Mouse (Mus musculus) MEL (cell line): ENCODE measurements around the gene Hoxd10. TPM values are rescaled to one million over a fixed set of nuclear protein-coding genes. Genes with fewer than 3 reads are reported as not detected.

Experiments
- DNase-seq: peaks from one replicate; pipeline ENCODE4 v3.0.0; 2011; ENCODE audit warnings: low read depth, low spot score
- H3K27ac ChIP-seq: 2 replicates; pipeline ENCODE4 v1.5.1; 2012; ENCODE audit warnings: low read depth, mild to moderate bottlenecking, control low read depth, low read length, moderate library complexity; ENCODE audit not compliant: control insufficient read depth
- H3K27me3 ChIP-seq, 2 experiments: fragments of 150-350 bp in 1 of 2; sonication (generic) in 1 of 2; 2 replicates each; pipeline ENCODE4 v1.6.1; 2012; ENCODE audit warnings: low read length in 2 of 2, mild to moderate bottlenecking in 2 of 2, improper control_type of control experiment in 1 of 2, moderate library complexity in 1 of 2; ENCODE audit not compliant: insufficient read depth in 2 of 2, control insufficient read depth in 1 of 2
- H3K36me3 ChIP-seq, 2 experiments: 2 replicates each; pipeline ENCODE4 v1.6.1; 2012 to 2014; ENCODE audit warnings: low read length in 2 of 2, improper control_type of control experiment in 1 of 2, inconsistent platforms in 1 of 2, mild to moderate bottlenecking in 1 of 2; ENCODE audit not compliant: insufficient read depth in 2 of 2, control insufficient read depth in 1 of 2
- H3K4me1 ChIP-seq, 2 experiments: fragments of 150-350 bp in 1 of 2; sonication (generic) in 1 of 2; 2 replicates each; pipeline ENCODE4 v1.6.1; 2012; ENCODE audit warnings: low read length in 2 of 2, improper control_type of control experiment in 1 of 2, mild to moderate bottlenecking in 1 of 2; ENCODE audit not compliant: insufficient read depth in 2 of 2, control insufficient read depth in 1 of 2
- H3K4me3 ChIP-seq, 2 experiments: fragments of 150-350 bp in 1 of 2; sonication (generic) in 1 of 2; 2 replicates each; pipeline ENCODE4 v1.5.1; 2012; ENCODE audit warnings: low read depth in 2 of 2, low read length in 2 of 2, mild to moderate bottlenecking in 2 of 2, moderate library complexity in 2 of 2, control low read depth in 1 of 2, improper control_type of control experiment in 1 of 2; ENCODE audit not compliant: control insufficient read depth in 1 of 2, insufficient read depth in 1 of 2
- H3K79me2 ChIP-seq: 2 replicates; pipeline ENCODE4 v1.6.1; 2012; ENCODE audit warnings: mild to moderate bottlenecking, low read length, moderate library complexity; ENCODE audit not compliant: control insufficient read depth, poor library complexity, insufficient read depth
- H3K9ac ChIP-seq: 2 replicates; pipeline ENCODE4 v1.6.1; 2012; ENCODE audit warnings: low read depth, mild to moderate bottlenecking, control low read depth, low read length, moderate library complexity; ENCODE audit not compliant: control insufficient read depth, poor library complexity, severe bottlenecking
- H3K9me3 ChIP-seq: fragments of 150-350 bp; sonication (generic); replicated peaks from 2 replicates; pipeline ENCODE4 v1.6.1; 2012; ENCODE audit warnings: mild to moderate bottlenecking, low read length, improper control_type of control experiment, moderate library complexity; ENCODE audit not compliant: insufficient read depth
- BHLHE40 ChIP-seq: IDR thresholded peaks from 2 replicates; pipeline ENCODE4 v1.6.1; 2012; ENCODE audit warnings: low read depth, mild to moderate bottlenecking, inconsistent platforms, low read length, improper control_type of control experiment, borderline replicate concordance
- CHD1 ChIP-seq: IDR thresholded peaks from 2 replicates; pipeline ENCODE4 v1.6.1; 2012; ENCODE audit warnings: low read depth, mild to moderate bottlenecking, inconsistent platforms, low read length, improper control_type of control experiment
- CHD2 ChIP-seq: IDR thresholded peaks from 2 replicates; pipeline ENCODE4 v1.6.1; 2011; ENCODE audit warnings: low read length, improper control_type of control experiment
- E2F4 ChIP-seq: IDR thresholded peaks from 2 replicates; pipeline ENCODE4 v1.6.1; 2011; ENCODE audit warnings: low read depth, low read length, improper control_type of control experiment, borderline replicate concordance
- EP300 ChIP-seq, 2 experiments: IDR thresholded peaks; 2 replicates each; pipeline ENCODE4 v1.6.1; 2011; ENCODE audit warnings: improper control_type of control experiment in 2 of 2, low read length in 2 of 2, low read depth in 1 of 2, mild to moderate bottlenecking in 1 of 2
- ETS1 ChIP-seq: IDR thresholded peaks from 2 replicates; pipeline ENCODE4 v1.6.1; 2012; ENCODE audit warnings: low read depth, mild to moderate bottlenecking, inconsistent platforms, low read length, improper control_type of control experiment, moderate library complexity
- GABPA ChIP-seq: IDR thresholded peaks from 2 replicates; pipeline ENCODE4 v1.6.1; 2012; ENCODE audit warnings: low read depth, mild to moderate bottlenecking, inconsistent platforms, low read length, improper control_type of control experiment, moderate library complexity
- GATA1 ChIP-seq: IDR thresholded peaks from 2 replicates; pipeline ENCODE4 v1.6.1; 2011; ENCODE audit warnings: low read depth, low read length, improper control_type of control experiment
- HCFC1 ChIP-seq: IDR thresholded peaks from 2 replicates; pipeline ENCODE4 v1.6.1; 2012; ENCODE audit warnings: low read depth, mild to moderate bottlenecking, inconsistent platforms, low read length, improper control_type of control experiment, moderate library complexity
- MAX ChIP-seq: IDR thresholded peaks from 2 replicates; pipeline ENCODE4 v1.6.1; 2011; ENCODE audit warnings: low read length, improper control_type of control experiment
- MAZ ChIP-seq: IDR thresholded peaks from 2 replicates; pipeline ENCODE4 v1.6.1; 2012; ENCODE audit warnings: low read depth, mild to moderate bottlenecking, inconsistent platforms, low read length, improper control_type of control experiment
- MYC ChIP-seq: IDR thresholded peaks from 2 replicates; pipeline ENCODE4 v1.6.1; 2011; ENCODE audit warnings: low read depth, mild to moderate bottlenecking, low read length, improper control_type of control experiment, moderate library complexity
- NELFE ChIP-seq: IDR thresholded peaks from 2 replicates; pipeline ENCODE4 v1.6.1; 2011; ENCODE audit warnings: low read depth, low read length, improper control_type of control experiment
- POLR2A ChIP-seq, 2 experiments: IDR thresholded peaks; 2 replicates each; pipeline ENCODE4 v1.6.1; 2011 to 2012; ENCODE audit warnings: low read length in 2 of 2, mild to moderate bottlenecking in 2 of 2, control low read depth in 1 of 2, improper control_type of control experiment in 1 of 2, low read depth in 1 of 2, moderate library complexity in 1 of 2; ENCODE audit not compliant: control insufficient read depth in 1 of 2, insufficient read depth in 1 of 2, poor library complexity in 1 of 2
- POLR2AphosphoS5 ChIP-seq: IDR thresholded peaks from 2 replicates; pipeline ENCODE4 v1.6.1; 2012; ENCODE audit warnings: low read depth, borderline replicate concordance, mild to moderate bottlenecking, inconsistent platforms, low read length, moderate library complexity, mixed read lengths
- SMC3 ChIP-seq: IDR thresholded peaks from 2 replicates; pipeline ENCODE4 v1.6.1; 2011; ENCODE audit warnings: low read depth, low read length, improper control_type of control experiment
- TBP ChIP-seq: IDR thresholded peaks from 2 replicates; pipeline ENCODE4 v1.8.0; 2011; ENCODE audit warnings: low read depth, low read length, improper control_type of control experiment
- TCF12 ChIP-seq: IDR thresholded peaks from 2 replicates; pipeline ENCODE4 v1.6.1; 2014; ENCODE audit warnings: low read depth, mild to moderate bottlenecking, inconsistent platforms, low read length, improper control_type of control experiment, moderate library complexity
- UBTF ChIP-seq: IDR thresholded peaks from 2 replicates; pipeline ENCODE4 v1.6.1; 2012; ENCODE audit warnings: low read depth, mild to moderate bottlenecking, inconsistent platforms, low read length, improper control_type of control experiment, moderate library complexity, borderline replicate concordance; ENCODE audit not compliant: insufficient read depth
- USF2 ChIP-seq, 2 experiments: IDR thresholded peaks; 2 replicates each; pipeline ENCODE4 v1.6.1; 2011 to 2012; ENCODE audit warnings: improper control_type of control experiment in 2 of 2, low read length in 2 of 2, borderline replicate concordance in 1 of 2, inconsistent platforms in 1 of 2, low read depth in 1 of 2, mild to moderate bottlenecking in 1 of 2; ENCODE audit not compliant: insufficient read depth in 1 of 2
- ZMIZ1 ChIP-seq: IDR thresholded peaks from 2 replicates; pipeline ENCODE4 v1.6.1; 2012; ENCODE audit warnings: low read depth, mild to moderate bottlenecking, inconsistent platforms, low read length, improper control_type of control experiment, moderate library complexity
- ZNF384 ChIP-seq: IDR thresholded peaks from 2 replicates; pipeline ENCODE4 v1.6.1; 2012; ENCODE audit warnings: low read depth, mild to moderate bottlenecking, inconsistent platforms, low read length, improper control_type of control experiment
- polyA plus RNA-seq, 2 experiments: library from polyadenylated mRNA; stranded (reverse) in 1 of 2; unstranded in 1 of 2; fragments of >175 nt in 1 of 2; fragments of >200 nt in 1 of 2; gene quantifications; 2 replicates each; pipeline versions ENCODE4 v1.2.1 to v1.2.4; 2012; ENCODE audit warnings: low replicate concordance in 2 of 2, low read depth in 1 of 2; ENCODE audit not compliant: insufficient read length in 2 of 2, insufficient read depth in 1 of 2, missing spikeins in 1 of 2
- total RNA-seq: library from RNA; depleted of rRNA; stranded (reverse); fragments of 300-350 nt; gene quantifications from 2 replicates; pipeline ENCODE4 v1.2.3, GENCODE M21; 2012

Gene Hoxd10
- total and polyA plus RNA-seq, 3 experiments: not detected

DNA sequence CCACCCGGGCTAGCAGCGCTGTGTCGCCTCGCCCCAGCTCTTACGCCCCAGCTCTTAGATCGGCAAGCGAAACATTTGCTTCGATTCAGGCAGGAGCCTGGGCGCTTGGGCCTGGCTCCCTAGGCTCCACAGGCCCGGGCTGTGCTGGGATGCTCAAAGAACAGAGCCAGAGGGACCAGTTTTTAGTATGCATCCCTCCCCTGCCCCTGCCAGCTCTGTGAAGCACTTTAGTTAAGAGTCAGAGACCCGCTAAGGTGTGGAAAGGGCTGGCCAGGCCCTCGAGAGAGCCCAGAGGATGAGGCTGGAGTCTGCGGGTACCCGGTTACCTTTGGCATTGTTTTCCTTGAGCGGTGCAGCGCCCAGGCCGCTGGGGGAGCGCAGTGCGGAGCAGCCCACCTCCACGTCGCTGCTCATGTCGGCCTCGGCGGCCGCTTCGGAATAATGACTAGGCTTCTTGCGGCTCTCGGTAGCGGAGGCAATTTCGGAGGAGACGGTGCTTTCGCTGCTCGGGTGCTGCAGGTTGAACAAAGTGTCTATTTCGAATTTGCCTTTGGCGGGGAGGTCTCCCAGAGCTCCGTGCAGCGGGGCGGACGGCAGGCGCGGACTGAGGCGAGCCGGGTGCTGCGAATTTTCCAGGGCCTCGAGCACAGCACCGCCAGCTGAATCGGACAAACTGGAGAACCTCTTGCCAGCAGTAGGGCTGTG, 32.9 kb upstream of the Hoxd10 start:
- no peaks in the 10 kb centered on the region for H3K9me3 ChIP-seq
- no peak overlapping the region for H3K9ac ChIP-seq
- no peak overlapping the region for H3K4me3 ChIP-seq
- H3K4me1 ChIP-seq: no peaks in the 10 kb centered on the region
- no peaks in the 10 kb centered on the region for H3K27me3 ChIP-seq
- H3K27ac ChIP-seq: no peak overlapping the region
- H3K36me3 ChIP-seq: no peaks in the 10 kb centered on the region
- DNase-seq: no peak
- TF ChIP-seq SMC3 (no peak), BHLHE40 (no peak), NELFE (no peak), POLR2AphosphoS5 (no peak), HCFC1 (no peak), USF2 (IDR thresholded peaks at IDR 0.05; ENCODE audit: borderline replicate concordance in 1 of 2, insufficient read depth in 1 of 2, low read depth in 1 of 2, low read length in 2 of 2) (no peak), ETS1 (no peak), GATA1 (no peak), GABPA (no peak), POLR2A (IDR thresholded peaks at IDR 0.05; ENCODE audit: control insufficient read depth in 1 of 2, insufficient read depth in 1 of 2, low read depth in 1 of 2, low read length in 2 of 2, poor library complexity in 1 of 2) (no peak), MAX (no peak), MAZ (no peak), MYC (no peak), TCF12 (no peak), CHD1 (no peak), ZMIZ1 (no peak)
- TF ChIP-seq, all 39 proteins: peak for 0
- H3K79me2 ChIP-seq: no peaks in the 10 kb centered on the region

DNA sequence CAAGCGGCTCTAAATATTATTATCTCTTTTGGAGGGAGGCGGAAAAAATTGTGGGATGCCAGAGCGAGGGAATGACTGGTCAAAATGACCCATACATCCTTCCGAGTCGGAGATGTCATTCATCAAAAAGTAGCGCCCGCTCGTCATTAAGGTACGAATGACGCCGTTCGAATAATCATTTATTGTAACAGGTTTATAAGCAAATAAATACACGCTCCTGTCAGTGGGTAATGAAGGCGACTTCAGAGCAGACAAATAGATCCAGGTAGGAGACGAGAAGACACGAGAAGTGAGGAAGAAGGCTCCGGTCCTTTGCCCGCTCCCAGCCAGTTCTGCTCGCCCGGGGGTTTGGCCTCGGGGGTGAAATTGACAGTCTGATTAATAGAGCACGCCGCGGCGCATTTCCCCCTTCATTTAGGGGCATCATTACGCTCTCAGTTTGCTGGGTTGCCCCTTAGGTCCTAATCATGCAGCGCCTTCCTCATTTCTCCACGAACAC, 32.2 kb upstream of the Hoxd10 start, which contains the start of gene Evx2:
Evx2 (minus strand) TSS at position 51 of the 499 bp plus-strand sequence.
- Histone ChIP-seq H3K4me3 (no peak within 1 kb of the TSS), H3K27ac (no peak within 1 kb of the TSS), H3K27me3 (no peaks in the 10 kb centered on the region), H3K79me2 (no peaks in the 10 kb centered on the region), H3K9ac (no peak within 1 kb of the TSS), H3K4me1 (no peaks in the 10 kb centered on the region), H3K9me3 (no peaks in the 10 kb centered on the region), H3K36me3 (no peaks in the 10 kb centered on the region)
- no peak for TF ChIP-seq EP300 (IDR thresholded peaks at IDR 0.05; ENCODE audit: low read depth in 1 of 2, low read length in 2 of 2)
- TF ChIP-seq TBP: no peak
- no peak for TF ChIP-seq MAX
- no peak for TF ChIP-seq ETS1
- no peak for TF ChIP-seq UBTF
- no peak for TF ChIP-seq ZNF384
- TF ChIP-seq MAZ: no peak
- TF ChIP-seq CHD2: no peak
- TF ChIP-seq E2F4: no peak
- no peak for TF ChIP-seq ZMIZ1
- no peak for DNase-seq
